Mouse (Mus musculus): Measurements from ENCODE around the gene Zscan12. TPM values are rescaled to one million over a fixed set of nuclear protein-coding genes. Genes with fewer than 3 reads are reported as not detected.

The Zscan12 gene
- polyA plus RNA-seq, 1 experiment from 2014 or later, result 12.0 TPM

Small RNAs within 50 kb of the gene (microRNA-seq; reads per million reads assigned to microRNA genes)
- gene Mir6942 (ENCODE audit: borderline number of aligned reads), result not detected

Other genes starting within 250 kb of the Zscan12 start
- not detected in 2 replicates for gene Olfr263, start 233.2 kb upstream of the Zscan12 start, polyA plus RNA-seq (2014; fragmentation: Nextera tagmentation; extraction: Ambion mirVana)
- not detected in 2 replicates for gene Olfr1368, start 217.0 kb upstream of the Zscan12 start, polyA plus RNA-seq (2014; fragmentation: Nextera tagmentation; extraction: Ambion mirVana)
- gene Trim27, start 183.4 kb upstream of the Zscan12 start, polyA plus RNA-seq (2014; fragmentation: Nextera tagmentation; extraction: Ambion mirVana), result 165 and 175 TPM in 2 replicates
- gene Gpx5, start 70.1 kb upstream of the Zscan12 start, polyA plus RNA-seq (2014; fragmentation: Nextera tagmentation; extraction: Ambion mirVana), result not detected in 2 replicates
- not detected in 2 replicates for gene Gpx6, start 50.7 kb upstream of the Zscan12 start, polyA plus RNA-seq (2014; fragmentation: Nextera tagmentation; extraction: Ambion mirVana)
- gene Olfr1367, start 15.9 kb upstream of the Zscan12 start, polyA plus RNA-seq (2014; fragmentation: Nextera tagmentation; extraction: Ambion mirVana), result not detected in 2 replicates
- gene Zkscan3, start 39.9 kb downstream of the Zscan12 start, polyA plus RNA-seq (2014; fragmentation: Nextera tagmentation; extraction: Ambion mirVana), result 49.7 and 53.4 TPM in 2 replicates
- gene Pgbd1, start 78.2 kb downstream of the Zscan12 start, polyA plus RNA-seq (2014; fragmentation: Nextera tagmentation; extraction: Ambion mirVana), result 2.4 and 2.8 TPM in 2 replicates
- 13.5 and 16.6 TPM in 2 replicates for gene Zscan26, start 90.9 kb downstream of the Zscan12 start, polyA plus RNA-seq (2014; fragmentation: Nextera tagmentation; extraction: Ambion mirVana)
- gene Nkapl, start 105.7 kb downstream of the Zscan12 start, polyA plus RNA-seq (2014; fragmentation: Nextera tagmentation; extraction: Ambion mirVana), result 1.1 and 1.5 TPM in 2 replicates
- 0.90 and 1.1 TPM in 2 replicates for gene Zkscan4, start 116.1 kb downstream of the Zscan12 start, polyA plus RNA-seq (2014; fragmentation: Nextera tagmentation; extraction: Ambion mirVana)
- gene Gm10065, start 116.6 kb downstream of the Zscan12 start, polyA plus RNA-seq (2014; fragmentation: Nextera tagmentation; extraction: Ambion mirVana), result not detected in 2 replicates
- gene AK157302, start 132.4 kb downstream of the Zscan12 start, polyA plus RNA-seq (2014; fragmentation: Nextera tagmentation; extraction: Ambion mirVana), result 0.22 and 0.42 TPM in 2 replicates
- 7.2 and 7.8 TPM in 2 replicates for gene Gm11273, start 138.6 kb downstream of the Zscan12 start, polyA plus RNA-seq (2014; fragmentation: Nextera tagmentation; extraction: Ambion mirVana)
- gene Zkscan8, start 168.3 kb downstream of the Zscan12 start, polyA plus RNA-seq (2014; fragmentation: Nextera tagmentation; extraction: Ambion mirVana), result 5.1 and 5.7 TPM in 2 replicates
- gene Olfr1366, start 180.0 kb downstream of the Zscan12 start, polyA plus RNA-seq (2014; fragmentation: Nextera tagmentation; extraction: Ambion mirVana), result 0.05 and 0.08 TPM in 2 replicates
- gene Olfr1535, start 197.1 kb downstream of the Zscan12 start, polyA plus RNA-seq (2014; fragmentation: Nextera tagmentation; extraction: Ambion mirVana), result not detected in 2 replicates
- not detected in 2 replicates for gene Olfr1364, start 218.9 kb downstream of the Zscan12 start, polyA plus RNA-seq (2014; fragmentation: Nextera tagmentation; extraction: Ambion mirVana)